Mouse (Mus musculus) erythroblast, embryonic 14.5 days (primary cell): ENCODE measurements around the gene Rpl36a-ps1. TPM values are rescaled to one million over a fixed set of nuclear protein-coding genes. Genes with fewer than 3 reads are reported as not detected.
"Not testable (repeated sequence)": the region's sequence is repeated elsewhere in the genome, so short reads cannot be mapped to it uniquely, and the experiment has no call there.

Experiments
- H3K27me3 ChIP-seq: 2 replicates; pipeline ENCODE4 v1.6.1; 2012; ENCODE audit warnings: inconsistent platforms; ENCODE audit not compliant: control insufficient read depth
- H3K36me3 ChIP-seq: 2 replicates; pipeline ENCODE4 v1.6.1; 2012; ENCODE audit warnings: mild to moderate bottlenecking, inconsistent platforms; ENCODE audit not compliant: control insufficient read depth
- H3K4me1 ChIP-seq: 2 replicates; pipeline ENCODE4 v1.6.1; 2012; ENCODE audit warnings: inconsistent platforms; ENCODE audit not compliant: control insufficient read depth
- H3K4me3 ChIP-seq: replicated peaks from 2 replicates; pipeline ENCODE3; 2012; ENCODE audit warnings: moderate library complexity, mild to moderate bottlenecking, inconsistent platforms
- H3K9me3 ChIP-seq: 2 replicates; pipeline ENCODE4 v1.6.1; 2012; ENCODE audit warnings: low read length, inconsistent platforms, mixed read lengths; ENCODE audit not compliant: control insufficient read depth
- GATA1 ChIP-seq: IDR thresholded peaks from 2 replicates; pipeline ENCODE4 v1.6.1; 2012; ENCODE audit warnings: low read length, inconsistent platforms, mixed read lengths
- TAL1 ChIP-seq: IDR thresholded peaks from 3 replicates; pipeline ENCODE4 v1.6.1; 2012; ENCODE audit warnings: low read length, inconsistent platforms, mixed read lengths
- polyA plus RNA-seq: library from polyadenylated mRNA; stranded (reverse); fragments of >175 nt; gene quantifications from 2 replicates; pipeline ENCODE4 v1.2.3, GENCODE M21; 2012

Rpl36a-ps1 gene
- 0.16 TPM in 1 of 2 replicates, not detected in the other for polyA plus RNA-seq

DNA sequence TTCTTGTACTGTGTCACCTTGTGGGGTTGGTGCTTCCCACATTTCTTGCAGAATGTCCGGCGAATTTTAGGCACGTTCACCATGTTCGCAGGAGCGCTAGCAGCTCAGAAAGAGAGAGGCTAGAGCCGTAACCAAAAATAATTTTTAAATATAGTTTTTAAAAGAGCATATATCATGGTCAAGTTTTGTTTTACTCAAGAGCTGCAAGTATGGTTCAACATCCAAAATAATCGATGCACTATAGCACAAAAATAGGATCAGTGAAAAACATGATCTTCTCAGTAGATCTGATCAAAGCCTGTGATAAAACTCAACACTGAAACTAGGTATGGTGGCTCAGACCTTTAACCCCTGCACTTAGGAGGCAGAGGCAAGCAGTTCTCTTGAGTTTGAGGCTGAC lies at the start of gene Rpl36a-ps1:
Gene Rpl36a-ps1 (minus strand): TSS at position 101 of the 400 bp plus-strand sequence.
- Histone ChIP-seq H3K4me1 (no peaks in the 10 kb centered on the region), H3K27me3 (no peaks in the 10 kb centered on the region), H3K36me3 (no peaks in the 10 kb centered on the region), H3K9me3 (no peaks in the 10 kb centered on the region; the same call in 1 of the 2 replicates), H3K4me3 (no peak within 1 kb of the TSS)
- TF ChIP-seq TAL1 (no peak), GATA1 (no peak)

GRCm38 (mm10) chr14:99043499-99043898 lies 49.4 kb upstream of the Rpl36a-ps1 start:
- Histone ChIP-seq H3K36me3 (peaks cover 35% of the 10 kb centered on the region), H3K4me3 (peak overlapping the region; percentile 96), H3K9me3 (no peaks in the 10 kb centered on the region), H3K4me1 (peaks cover 45% of the 10 kb centered on the region), H3K27me3 (no peaks in the 10 kb centered on the region)
- TF ChIP-seq TAL1 (no peak), GATA1 (no peak)

DNA sequence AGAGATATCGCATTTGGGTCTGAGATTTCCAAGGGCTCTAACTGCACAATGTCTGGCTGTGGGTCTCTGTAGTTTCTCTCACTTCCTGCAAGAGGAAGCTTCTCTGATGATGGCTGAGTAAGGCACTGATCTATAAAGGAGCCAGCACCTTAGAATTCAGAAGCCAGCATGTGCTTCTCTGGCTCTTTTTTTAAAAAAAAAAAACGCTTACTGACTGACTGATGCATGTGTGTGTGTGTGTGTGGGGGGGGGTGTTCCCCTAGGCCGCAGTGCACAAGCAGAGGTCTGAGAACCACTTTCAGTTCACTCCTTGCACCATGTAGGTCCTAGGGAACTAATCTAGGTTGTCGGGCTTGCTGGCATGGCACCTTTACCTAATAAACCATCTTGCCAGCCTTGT lies 47.3 kb upstream of the Rpl36a-ps1 start:
- no peaks in the 10 kb centered on the region for H3K27me3 ChIP-seq
- TF ChIP-seq TAL1 (no peak), GATA1 (no peak)
- no peak overlapping the region for H3K4me3 ChIP-seq
- peaks cover 45% of the 10 kb centered on the region for H3K36me3 ChIP-seq
- peaks cover 36% of the 10 kb centered on the region for H3K4me1 ChIP-seq
- no peaks in the 10 kb centered on the region for H3K9me3 ChIP-seq

GRCm38 (mm10) chr14:99039308-99039707 lies 45.2 kb upstream of the Rpl36a-ps1 start:
- H3K4me3 ChIP-seq, H3K27me3 ChIP-seq, H3K9me3 ChIP-seq: not testable (repeated sequence)
- peaks cover 30% of the 10 kb centered on the region for H3K4me1 ChIP-seq
- H3K36me3 ChIP-seq, result peaks cover 59% of the 10 kb centered on the region

DNA sequence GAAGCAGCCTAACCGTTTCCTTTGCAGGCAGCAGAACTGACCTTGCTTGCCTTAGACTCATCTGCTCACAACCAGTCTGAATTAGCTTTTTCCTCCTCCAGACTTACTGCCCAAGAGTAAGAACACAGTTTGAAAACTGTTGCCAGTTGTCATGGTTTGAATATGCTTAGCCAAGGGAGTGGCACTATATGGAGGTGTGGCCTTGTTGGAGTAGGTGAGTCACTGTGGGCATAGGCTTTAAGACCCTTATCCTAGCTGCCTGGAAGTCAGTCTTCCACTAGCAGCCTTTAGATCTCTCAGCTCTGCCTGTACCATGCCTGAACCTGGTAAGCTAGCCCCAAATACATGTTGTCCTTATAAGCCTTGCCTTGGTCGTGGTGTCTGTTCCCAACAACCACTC lies 43.6 kb upstream of the Rpl36a-ps1 start:
- TF ChIP-seq TAL1 (no peak), GATA1 (no peak)
- no peaks in the 10 kb centered on the region for H3K9me3 ChIP-seq
- no peaks in the 10 kb centered on the region for H3K27me3 ChIP-seq
- H3K36me3 ChIP-seq, result peaks cover 62% of the 10 kb centered on the region
- peaks cover 20% of the 10 kb centered on the region for H3K4me1 ChIP-seq
- no peak overlapping the region for H3K4me3 ChIP-seq

GRCm38 (mm10) chr14:99036039-99036438 lies 41.9 kb upstream of the Rpl36a-ps1 start:
- H3K36me3 ChIP-seq, result peaks cover 67% of the 10 kb centered on the region
- TF ChIP-seq GATA1 (no peak), TAL1 (no peak)

DNA sequence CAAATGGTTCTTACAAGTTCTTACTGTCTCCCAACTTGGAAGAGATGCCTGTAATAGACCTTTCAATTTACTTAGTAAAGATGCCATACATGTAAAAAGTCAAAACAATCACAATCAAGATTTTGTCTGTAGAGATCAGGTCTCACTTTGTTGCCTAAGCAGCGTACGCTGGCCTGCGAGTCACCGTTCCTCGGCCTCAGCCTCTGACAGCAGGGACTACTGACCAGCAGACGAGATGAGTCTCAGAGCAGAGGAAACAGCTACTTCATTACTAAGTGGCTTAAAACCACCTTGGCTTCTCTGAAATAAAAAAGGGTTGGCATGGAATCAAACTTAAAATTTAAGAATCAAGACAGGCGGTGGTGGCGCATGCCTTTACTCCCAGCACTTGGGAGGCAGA lies 40.7 kb upstream of the Rpl36a-ps1 start:
- H3K4me1 ChIP-seq, H3K9me3 ChIP-seq, H3K4me3 ChIP-seq, H3K27me3 ChIP-seq: not testable (repeated sequence)
- peaks cover 62% of the 10 kb centered on the region for H3K36me3 ChIP-seq

More at GRCm38 (mm10) chr14:99036039-99036438, 41.9 kb upstream of the Rpl36a-ps1 start:
- Histone ChIP-seq H3K9me3 (no peaks in the 10 kb centered on the region), H3K4me3 (no peak overlapping the region), H3K27me3 (no peaks in the 10 kb centered on the region), H3K4me1 (peaks cover 8% of the 10 kb centered on the region)

DNA sequence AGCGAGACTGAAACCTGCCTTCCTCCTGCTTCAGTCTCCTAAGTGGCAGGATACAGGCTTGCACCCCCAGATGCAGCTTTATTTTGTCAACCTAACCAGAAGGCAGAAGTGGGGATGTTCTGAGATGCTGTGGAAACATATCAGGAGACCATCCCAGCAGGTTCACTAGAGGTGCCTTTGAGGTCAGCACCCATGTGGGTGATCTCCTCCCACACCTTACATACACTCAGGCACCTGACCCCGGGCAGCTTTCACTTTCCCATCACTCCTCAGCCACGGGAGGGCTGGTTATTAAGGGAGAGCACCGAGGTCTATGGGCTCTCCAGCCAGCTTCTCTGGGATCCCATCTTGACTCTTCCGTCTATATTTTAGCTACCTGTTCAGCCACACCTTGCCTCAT lies 38.5 kb upstream of the Rpl36a-ps1 start:
- H3K27me3 ChIP-seq, result no peaks in the 10 kb centered on the region
- H3K9me3 ChIP-seq, result no peaks in the 10 kb centered on the region
- H3K36me3 ChIP-seq, result peaks cover 41% of the 10 kb centered on the region
- no peak overlapping the region for H3K4me3 ChIP-seq
- TF ChIP-seq TAL1, result no peak
- TF ChIP-seq GATA1, result no peak
- peaks cover under 1% of the 10 kb centered on the region for H3K4me1 ChIP-seq

- H3K36me3 ChIP-seq, result peaks cover 35% of the 10 kb centered on the region
- TF ChIP-seq TAL1, result no peak
- no peak for TF ChIP-seq GATA1
Observed at GRCm38 (mm10) chr14:99031337-99031873, 37.3 kb upstream of the Rpl36a-ps1 start.

DNA sequence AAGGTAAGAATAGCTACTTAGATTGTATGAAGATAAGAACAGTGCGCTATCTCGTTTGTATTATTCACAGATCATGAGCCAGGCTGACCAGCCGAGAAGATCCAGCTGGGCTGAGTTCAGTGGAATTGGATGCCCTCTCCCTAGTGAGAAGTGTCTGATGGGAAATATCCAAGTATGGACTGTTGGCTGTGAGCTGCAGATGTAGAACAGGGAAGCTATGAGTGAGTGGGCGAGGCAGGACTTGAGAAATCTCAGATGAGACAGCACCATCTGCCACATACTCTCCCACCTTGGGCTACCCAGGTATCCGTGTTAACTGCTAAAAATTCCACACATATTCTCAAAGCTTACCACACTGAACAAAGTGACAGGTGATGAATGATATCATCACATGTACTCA lies 35.9 kb upstream of the Rpl36a-ps1 start:
- Histone ChIP-seq H3K4me1 (no peaks in the 10 kb centered on the region), H3K9me3 (peaks cover 3% of the 10 kb centered on the region), H3K36me3 (peaks cover 25% of the 10 kb centered on the region), H3K27me3 (no peaks in the 10 kb centered on the region), H3K4me3 (no peak overlapping the region)
- no peak for TF ChIP-seq TAL1
- no peak for TF ChIP-seq GATA1

More at GRCm38 (mm10) chr14:99031337-99031873, 37.3 kb upstream of the Rpl36a-ps1 start:
- H3K9me3 ChIP-seq, result peaks cover 3% of the 10 kb centered on the region
- no peaks in the 10 kb centered on the region for H3K27me3 ChIP-seq
- H3K4me1 ChIP-seq, result no peaks in the 10 kb centered on the region
- H3K4me3 ChIP-seq, result no peak overlapping the region
